Mouse (Mus musculus): ENCODE results near the gene Gas7.

- no peak for TF ChIP-seq GATA1 (IDR thresholded peaks at IDR 0.05; ENCODE audit: borderline replicate concordance, low read length)
- no peak for TF ChIP-seq FLI1 (IDR thresholded peaks at IDR 0.05; ENCODE audit: low read length)
Measured at GRCm38 (mm10) chr11:67656811-67657210, 201.6 kb downstream of the Gas7 start.

All from megakaryocyte, embryonic 14.5 days (primary cell).